Mouse (Mus musculus) intestine, embryonic 14.5 days (tissue): ENCODE measurements around the gene Rhbdd1. TPM values are rescaled to one million over a fixed set of nuclear protein-coding genes. Genes with fewer than 3 reads are reported as not detected.

Source experiments
- ATAC-seq: fragments of 200-750 bp; cut with Nextera tagmentation; replicated peaks from 2 replicates; pipeline ENCODE4 v1.8.0; 2017; ENCODE audit warnings: low read depth, moderate number of reproducible peaks, moderate TSS enrichment, moderate library complexity; ENCODE audit not compliant: low FRiP score, low TSS enrichment
- DNase-seq: peaks from one replicate; pipeline ENCODE4 v3.0.0-alpha.2; 2018; ENCODE audit warnings: low spot score
- H3K27ac ChIP-seq: fragments of 300-500 bp; sonication (generic); 2 replicates; pipeline ENCODE4 v1.5.1; 2014; ENCODE audit warnings: low read depth, mild to moderate bottlenecking, control low read depth
- H3K27me3 ChIP-seq: fragments of 300-500 bp; sonication (generic); replicated peaks from 2 replicates; pipeline ENCODE4 v1.6.1; 2014; ENCODE audit warnings: low read length, control low read depth; ENCODE audit not compliant: control insufficient read depth, insufficient read depth
- H3K36me3 ChIP-seq: fragments of 300-500 bp; sonication (generic); 2 replicates; pipeline ENCODE4 v1.6.1; 2014; ENCODE audit warnings: low read length, control low read depth; ENCODE audit not compliant: control insufficient read depth, insufficient read depth
- H3K4me1 ChIP-seq: fragments of 300-500 bp; sonication (generic); replicated peaks from 2 replicates; pipeline ENCODE4 v1.6.1; 2014; ENCODE audit warnings: low read length, control low read depth, mixed read lengths; ENCODE audit not compliant: control insufficient read depth, insufficient read depth
- H3K4me2 ChIP-seq: fragments of 300-500 bp; sonication (generic); 2 replicates; pipeline ENCODE4 v1.6.1; 2014; ENCODE audit warnings: low read length
- H3K4me3 ChIP-seq: fragments of 300-500 bp; sonication (generic); 2 replicates; pipeline ENCODE4 v1.5.1; 2014; ENCODE audit warnings: low read depth, low read length, control low read depth, mixed read lengths
- H3K9ac ChIP-seq: fragments of 300-500 bp; sonication (generic); 2 replicates; pipeline ENCODE4 v1.6.1; 2014; ENCODE audit warnings: mild to moderate bottlenecking, low read length
- H3K9me3 ChIP-seq: fragments of 300-500 bp; sonication (generic); 2 replicates; pipeline ENCODE4 v1.6.1; 2016; ENCODE audit warnings: low read length, control low read depth; ENCODE audit not compliant: control insufficient read depth
- WGBS: fragments of 180-500 bp; shearing (Covaris S2); extraction: QIAGEN DNeasy Blood & Tissue Kit; methylation state at CpG from one replicate; pipeline ENCODE4 v1.1.7; 2014; 5-methylcytosine and 5-hydroxymethylcytosine counted together
- polyA plus RNA-seq: library from polyadenylated mRNA; unstranded; fragments of >200 nt; fragmentation: Nextera tagmentation; extraction: Ambion mirVana; gene quantifications from 2 replicates; pipeline ENCODE4 v1.2.1, GENCODE M21; 2014

Gene Rhbdd1
- polyA plus RNA-seq, 1 experiment from 2014 or later = 5.3 TPM

GRCm38 (mm10) chr1:82329237-82329953 lies 13.1 kb downstream of the Rhbdd1 start:
- H3K27me3 ChIP-seq = no peaks in the 10 kb centered on the region
- WGBS = 80% methylated on average over 4 of the region's 4 CpGs
- no peak overlapping the region for H3K4me2 ChIP-seq
- no peaks in the 10 kb centered on the region for H3K9me3 ChIP-seq
- H3K27ac ChIP-seq = no peak overlapping the region
- no peak for ATAC-seq
- no peak for DNase-seq
- H3K36me3 ChIP-seq = no peaks in the 10 kb centered on the region
- H3K4me1 ChIP-seq = no peaks in the 10 kb centered on the region
- no peak overlapping the region for H3K4me3 ChIP-seq
- H3K9ac ChIP-seq = no peak overlapping the region

- ATAC-seq = no peak
- Histone ChIP-seq H3K27ac (no peak overlapping the region), H3K4me3 (no peak overlapping the region), H3K4me1 (no peaks in the 10 kb centered on the region), H3K9me3 (no peaks in the 10 kb centered on the region), H3K4me2 (no peak overlapping the region), H3K9ac (no peak overlapping the region), H3K36me3 (no peaks in the 10 kb centered on the region), H3K27me3 (no peaks in the 10 kb centered on the region)
- no peak for DNase-seq
Measured at GRCm38 (mm10) chr1:82329954-82330247, 13.6 kb downstream of the Rhbdd1 start.

- DNase-seq (no peak), ATAC-seq (no peak)
- Histone ChIP-seq H3K4me3 (no peak overlapping the region), H3K4me1 (no peaks in the 10 kb centered on the region), H3K27me3 (no peaks in the 10 kb centered on the region), H3K27ac (no peak overlapping the region), H3K4me2 (no peak overlapping the region), H3K36me3 (no peaks in the 10 kb centered on the region), H3K9me3 (no peaks in the 10 kb centered on the region), H3K9ac (no peak overlapping the region)
- 82% methylated on average over 3 of the region's 3 CpGs for whole genome bisulfite sequencing
Measured at GRCm38 (mm10) chr1:82334506-82334905, 18.3 kb downstream of the Rhbdd1 start.

GRCm38 (mm10) chr1:82353089-82353488 lies 36.8 kb downstream of the Rhbdd1 start:
- Histone ChIP-seq H3K4me2 (no peak overlapping the region), H3K27ac (no peak overlapping the region), H3K9me3 (no peaks in the 10 kb centered on the region), H3K9ac (no peak overlapping the region), H3K4me1 (no peaks in the 10 kb centered on the region), H3K4me3 (no peak overlapping the region), H3K36me3 (no peaks in the 10 kb centered on the region), H3K27me3 (no peaks in the 10 kb centered on the region)
- ATAC-seq = no peak
- WGBS = 87% methylated on average over 2 of the region's 2 CpGs
- no peak for DNase-seq

GRCm38 (mm10) chr1:82353755-82354154 lies 37.5 kb downstream of the Rhbdd1 start:
- Histone ChIP-seq H3K36me3 (no peaks in the 10 kb centered on the region), H3K27me3 (no peaks in the 10 kb centered on the region), H3K4me2 (no peak overlapping the region), H3K27ac (no peak overlapping the region), H3K4me3 (no peak overlapping the region), H3K9me3 (no peaks in the 10 kb centered on the region), H3K4me1 (no peaks in the 10 kb centered on the region; the same call in 1 of the 2 replicates), H3K9ac (no peak overlapping the region)
- no peak for ATAC-seq
- WGBS = 89% methylated on average over 2 of the region's 2 CpGs
- DNase-seq = no peak

- Histone ChIP-seq H3K27me3 (no peaks in the 10 kb centered on the region), H3K9me3 (no peaks in the 10 kb centered on the region), H3K9ac (no peak overlapping the region), H3K4me3 (no peak overlapping the region), H3K36me3 (no peaks in the 10 kb centered on the region), H3K27ac (no peak overlapping the region), H3K4me2 (no peak overlapping the region; the same call in 1 of the 2 replicates), H3K4me1 (peaks cover 6% of the 10 kb centered on the region; the same call in 1 of the 2 replicates)
- no peak for ATAC-seq
- DNase-seq = peak; percentile 59
- WGBS = 61% methylated on average over 20 of the region's 20 CpGs
Measured at GRCm38 (mm10) chr1:82358871-82359647, 42.8 kb downstream of the Rhbdd1 start.

- H3K27me3 ChIP-seq = no peaks in the 10 kb centered on the region
- 92% methylated on average over 1 of the region's 1 CpGs for WGBS
Measured at GRCm38 (mm10) chr1:82359648-82360026, 43.4 kb downstream of the Rhbdd1 start.

GRCm38 (mm10) chr1:82361240-82361639 lies 45.0 kb downstream of the Rhbdd1 start:
- H3K27me3 ChIP-seq = no peaks in the 10 kb centered on the region
- DNase-seq (no peak), ATAC-seq (no peak)
- no peaks in the 10 kb centered on the region for H3K36me3 ChIP-seq
- peaks cover 6% of the 10 kb centered on the region; the same call in 1 of the 2 replicates for H3K4me1 ChIP-seq
- no peak overlapping the region for H3K4me3 ChIP-seq
- no peak overlapping the region for H3K4me2 ChIP-seq
- H3K9ac ChIP-seq = no peak overlapping the region
- H3K9me3 ChIP-seq = no peaks in the 10 kb centered on the region
- no peak overlapping the region for H3K27ac ChIP-seq
- whole genome bisulfite sequencing = 57% methylated on average over 4 of the region's 4 CpGs

More at GRCm38 (mm10) chr1:82359648-82360026, 43.4 kb downstream of the Rhbdd1 start:
- Histone ChIP-seq H3K4me1 (peaks cover 6% of the 10 kb centered on the region; the same call in 1 of the 2 replicates), H3K4me3 (no peak overlapping the region), H3K4me2 (no peak overlapping the region), H3K9ac (no peak overlapping the region), H3K9me3 (no peaks in the 10 kb centered on the region), H3K36me3 (no peaks in the 10 kb centered on the region), H3K27ac (no peak overlapping the region)
- ATAC-seq (no peak; the same call in 1 of the 2 replicates), DNase-seq (no peak)
